Mouse (Mus musculus) midbrain, embryonic 16.5 days (tissue): Measurements from ENCODE around the gene Mfap2. TPM values are rescaled to one million over a fixed set of nuclear protein-coding genes. Genes with fewer than 3 reads are reported as not detected.

Experiments
- ATAC-seq: fragments of 200-750 bp; cut with Nextera tagmentation; 2 replicates; pipeline ENCODE4 v1.8.0; 2017; ENCODE audit warnings: moderate TSS enrichment
- H3K27ac ChIP-seq: fragments of 300-500 bp; sonication (generic); 2 replicates; pipeline ENCODE4 v1.5.1; 2014; ENCODE audit warnings: mild to moderate bottlenecking, low read length, mixed read lengths
- H3K27me3 ChIP-seq: fragments of 300-500 bp; sonication (generic); 2 replicates; pipeline ENCODE4 v1.6.1; 2014; ENCODE audit warnings: low read depth, low read length, mixed read lengths; ENCODE audit not compliant: control insufficient read depth, insufficient read depth
- H3K36me3 ChIP-seq: fragments of 300-500 bp; sonication (generic); 2 replicates; pipeline ENCODE4 v1.6.1; 2014; ENCODE audit warnings: mild to moderate bottlenecking, low read length, moderate library complexity, mixed read lengths; ENCODE audit not compliant: control insufficient read depth, insufficient read depth
- H3K4me1 ChIP-seq: fragments of 300-500 bp; sonication (generic); 2 replicates; pipeline ENCODE4 v1.6.1; 2014; ENCODE audit warnings: mild to moderate bottlenecking, low read length, mixed read lengths; ENCODE audit not compliant: control insufficient read depth, insufficient read depth
- H3K4me2 ChIP-seq: fragments of 300-500 bp; sonication (generic); 2 replicates; pipeline ENCODE4 v1.6.1; 2014; ENCODE audit warnings: mild to moderate bottlenecking, low read length, mixed read lengths
- H3K4me3 ChIP-seq: fragments of 300-500 bp; sonication (generic); 2 replicates; pipeline ENCODE4 v1.5.1; 2014; ENCODE audit warnings: low read depth, mild to moderate bottlenecking, low read length, moderate library complexity, mixed read lengths
- H3K9ac ChIP-seq: fragments of 300-500 bp; sonication (generic); 2 replicates; pipeline ENCODE4 v1.6.1; 2014; ENCODE audit warnings: low read depth, low read length, mixed read lengths
- H3K9me3 ChIP-seq: fragments of 300-500 bp; sonication (generic); replicated peaks from 2 replicates; pipeline ENCODE4 v1.6.1; 2014; ENCODE audit warnings: mild to moderate bottlenecking, low read length, mixed read lengths; ENCODE audit not compliant: control insufficient read depth, poor library complexity, severe bottlenecking
- WGBS: fragments of 180-500 bp; shearing (Covaris S2); extraction: QIAGEN DNeasy Blood & Tissue Kit; methylation state at CpG from one replicate; pipeline ENCODE4 v1.1.7; 2014; 5-methylcytosine and 5-hydroxymethylcytosine counted together
- polyA plus RNA-seq: library from polyadenylated mRNA; unstranded; fragments of >200 nt; fragmentation: Nextera tagmentation; extraction: Ambion mirVana; gene quantifications from 2 replicates; pipeline ENCODE4 v1.2.1, GENCODE M21; 2015

The Mfap2 gene
- polyA plus RNA-seq, 1 experiment from 2014 or later = 121 TPM

DNA sequence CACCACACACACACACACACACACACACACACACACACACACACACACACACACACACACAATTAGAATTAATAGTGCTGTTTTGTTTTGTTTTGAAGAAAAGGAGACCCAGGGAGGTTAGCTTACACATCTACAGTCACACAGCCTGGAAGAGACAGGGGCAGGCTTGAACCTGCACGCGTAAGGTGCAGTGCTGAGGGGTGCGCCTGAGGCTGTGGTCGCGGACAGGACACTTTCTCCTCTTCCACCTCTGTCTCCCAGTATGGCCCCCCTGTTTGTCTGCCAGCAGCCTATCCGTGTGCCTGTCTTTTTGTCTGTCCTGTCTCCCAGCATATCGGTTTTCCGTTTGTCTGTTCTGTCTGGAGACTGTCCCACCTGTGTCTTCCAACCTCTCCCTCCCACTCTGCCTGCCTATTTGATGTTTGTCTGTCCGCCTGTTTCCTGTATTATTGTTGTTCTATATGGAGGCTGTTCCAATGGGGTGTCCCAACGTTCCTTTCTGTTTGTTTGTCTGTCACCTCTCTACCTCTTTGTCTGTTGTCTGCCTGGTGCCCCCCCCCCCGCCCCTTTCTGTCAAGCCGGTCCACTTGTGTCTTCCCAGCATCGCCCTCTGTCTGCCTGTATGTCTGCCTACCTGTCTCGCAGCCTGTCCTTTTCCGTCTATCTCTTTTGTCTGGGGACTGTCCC is 24.1 kb upstream of the Mfap2 start:
- Histone ChIP-seq H3K4me3 (peak overlapping the region; percentile 95), H3K36me3 (no peaks in the 10 kb centered on the region), H3K27me3 (no peaks in the 10 kb centered on the region), H3K9ac (peak overlapping the region; percentile 98), H3K4me1 (peaks cover 31% of the 10 kb centered on the region), H3K9me3 (no peaks in the 10 kb centered on the region), H3K27ac (peak overlapping the region; percentile 84), H3K4me2 (peak overlapping the region; percentile 90)
- WGBS = 25% methylated on average over 15 of the region's 15 CpGs
- peak; percentile 27 for ATAC-seq

GRCm38 (mm10) chr4:140986711-140987395 is 23.4 kb upstream of the Mfap2 start, which contains the start of gene Atp13a2:
Atp13a2 (plus strand) TSS chr4:140986873.
- Histone ChIP-seq H3K4me2 (peak within 1 kb of the TSS; percentile 90), H3K36me3 (no peaks in the 10 kb centered on the region), H3K4me3 (peak within 1 kb of the TSS; percentile 95), H3K27ac (peak within 1 kb of the TSS; percentile 84), H3K9ac (peak within 1 kb of the TSS; percentile 98), H3K4me1 (peaks cover 31% of the 10 kb centered on the region), H3K27me3 (no peaks in the 10 kb centered on the region), H3K9me3 (no peaks in the 10 kb centered on the region)
- peak; percentile 93 for ATAC-seq
- WGBS = under 1% methylated on average over 44 of the region's 58 CpGs

GRCm38 (mm10) chr4:140987476-140987875 is 22.7 kb upstream of the Mfap2 start:
- ATAC-seq = peak; percentile 3; the same call in 1 of the 2 replicates
- Histone ChIP-seq H3K36me3 (peaks cover 6% of the 10 kb centered on the region; the same call in 1 of the 2 replicates), H3K4me2 (peak overlapping the region; percentile 90), H3K9ac (peak overlapping the region; percentile 98), H3K27me3 (no peaks in the 10 kb centered on the region), H3K27ac (no peak overlapping the region; the same call in 1 of the 2 replicates), H3K4me3 (peak overlapping the region; percentile 95), H3K9me3 (no peaks in the 10 kb centered on the region), H3K4me1 (peaks cover 31% of the 10 kb centered on the region)
- WGBS = 27% methylated on average over 7 of the region's 7 CpGs

DNA sequence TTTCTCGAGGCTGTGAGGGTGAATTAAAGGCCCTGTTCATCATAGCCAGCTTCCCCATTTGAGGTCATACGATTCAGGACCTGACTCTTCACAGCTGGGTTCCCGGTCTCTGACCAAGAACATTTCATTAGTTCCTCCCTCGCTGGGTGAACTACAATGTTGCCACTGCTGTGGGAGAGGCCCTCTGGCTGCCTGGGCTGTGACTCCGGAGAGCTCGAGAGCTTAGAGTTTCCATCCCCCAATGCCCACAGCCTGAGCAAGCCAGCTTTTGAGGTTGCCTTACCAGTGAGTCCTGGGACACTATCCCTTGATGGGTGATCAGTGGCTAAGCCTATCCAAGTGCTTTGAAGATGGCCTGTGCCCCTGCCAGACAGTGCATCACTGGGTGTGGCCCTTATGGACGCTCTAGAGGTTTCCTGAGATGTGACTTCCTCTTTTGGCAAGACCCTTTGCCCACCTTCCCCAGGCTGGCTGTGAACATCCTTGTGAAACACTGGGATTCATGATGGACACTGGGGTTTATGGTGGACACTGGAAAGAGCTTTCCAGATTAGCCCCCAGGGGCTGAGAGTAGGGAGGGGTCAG is 21.4 kb upstream of the Mfap2 start:
- H3K36me3 ChIP-seq = peaks cover 15% of the 10 kb centered on the region
- no peak overlapping the region for H3K27ac ChIP-seq
- H3K4me3 ChIP-seq = peak overlapping the region; percentile 95
- H3K9ac ChIP-seq = peak overlapping the region; percentile 35; the same call in 1 of the 2 replicates
- ATAC-seq = no peak
- peaks cover 27% of the 10 kb centered on the region for H3K4me1 ChIP-seq
- 62% methylated on average over 7 of the region's 7 CpGs for WGBS
- peak overlapping the region; percentile 90 for H3K4me2 ChIP-seq
- H3K27me3 ChIP-seq = no peaks in the 10 kb centered on the region
- no peaks in the 10 kb centered on the region for H3K9me3 ChIP-seq

- Histone ChIP-seq H3K4me3 (no peak overlapping the region), H3K27ac (no peak overlapping the region), H3K27me3 (no peaks in the 10 kb centered on the region), H3K36me3 (peaks cover 21% of the 10 kb centered on the region), H3K9me3 (no peaks in the 10 kb centered on the region), H3K4me2 (0 out of 2 replicates have a peak overlapping the region, but pooled peaks have one; percentile 90), H3K9ac (no peak overlapping the region), H3K4me1 (peaks cover 27% of the 10 kb centered on the region)
- ATAC-seq = no peak
- 86% methylated on average over 14 of the region's 14 CpGs for WGBS
These were observed 20.8 kb upstream of the Mfap2 start for GRCm38 (mm10) chr4:140989447-140989846.

GRCm38 (mm10) chr4:140992215-140992614 is 18.0 kb upstream of the Mfap2 start:
- ATAC-seq = no peak

GRCm38 (mm10) chr4:140993846-140994245 is 16.4 kb upstream of the Mfap2 start:
- H3K4me2 ChIP-seq = no peak overlapping the region
- no peak for ATAC-seq
- no peak overlapping the region for H3K9ac ChIP-seq
- H3K9me3 ChIP-seq = no peaks in the 10 kb centered on the region
- no peaks in the 10 kb centered on the region for H3K27me3 ChIP-seq
- H3K4me1 ChIP-seq = peaks cover 10% of the 10 kb centered on the region
- peaks cover 55% of the 10 kb centered on the region for H3K36me3 ChIP-seq
- H3K4me3 ChIP-seq = no peak overlapping the region
- 95% methylated on average over 8 of the region's 8 CpGs for WGBS
- no peak overlapping the region for H3K27ac ChIP-seq

More at GRCm38 (mm10) chr4:140992215-140992614, 18.0 kb upstream of the Mfap2 start:
- 82% methylated on average over 20 of the region's 20 CpGs for WGBS
- Histone ChIP-seq H3K4me3 (no peak overlapping the region), H3K9ac (no peak overlapping the region), H3K4me2 (no peak overlapping the region), H3K9me3 (no peaks in the 10 kb centered on the region), H3K27me3 (no peaks in the 10 kb centered on the region), H3K4me1 (peaks cover 27% of the 10 kb centered on the region), H3K27ac (no peak overlapping the region), H3K36me3 (peaks cover 47% of the 10 kb centered on the region)

GRCm38 (mm10) chr4:140995811-140996210 is 14.4 kb upstream of the Mfap2 start:
- Histone ChIP-seq H3K4me2 (no peak overlapping the region), H3K36me3 (peaks cover 71% of the 10 kb centered on the region), H3K27ac (no peak overlapping the region), H3K9ac (no peak overlapping the region), H3K4me3 (no peak overlapping the region), H3K27me3 (no peaks in the 10 kb centered on the region), H3K4me1 (no peaks in the 10 kb centered on the region), H3K9me3 (no peaks in the 10 kb centered on the region)
- 92% methylated on average over 8 of the region's 8 CpGs for WGBS
- no peak for ATAC-seq

DNA sequence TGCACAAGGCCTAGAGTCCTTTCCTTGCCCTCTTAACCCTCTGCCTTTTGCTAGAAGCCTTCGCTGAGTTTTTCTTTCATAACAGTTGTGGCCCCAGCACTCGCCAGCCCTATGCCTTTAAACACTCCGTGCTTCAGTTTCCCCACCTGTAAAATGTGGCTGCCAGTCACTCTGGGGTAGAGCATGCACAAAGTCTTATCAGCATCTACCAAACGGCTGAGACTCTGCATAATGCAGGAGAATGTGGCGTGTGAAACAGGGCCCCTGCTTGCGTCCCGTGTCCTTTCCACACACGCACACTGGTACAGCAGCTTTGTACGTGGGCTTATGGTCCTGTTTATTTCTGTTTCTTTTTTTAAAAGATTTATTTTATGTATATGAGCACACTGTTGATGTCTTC is 13.4 kb upstream of the Mfap2 start:
- no peak overlapping the region for H3K4me2 ChIP-seq
- H3K4me3 ChIP-seq = no peak overlapping the region
- 97% methylated on average over 9 of the region's 9 CpGs for WGBS
- ATAC-seq = no peak
- H3K36me3 ChIP-seq = peaks cover 81% of the 10 kb centered on the region
- no peak overlapping the region for H3K9ac ChIP-seq
- H3K27me3 ChIP-seq = no peaks in the 10 kb centered on the region
- no peaks in the 10 kb centered on the region for H3K9me3 ChIP-seq
- H3K4me1 ChIP-seq = no peaks in the 10 kb centered on the region
- no peak overlapping the region for H3K27ac ChIP-seq
